Mouse (Mus musculus) stomach, postnatal 0 days (tissue): ENCODE data around the gene Shmt1. TPM values are rescaled to one million over a fixed set of nuclear protein-coding genes. Genes with fewer than 3 reads are reported as not detected.

Source experiments
- ATAC-seq: fragments of 200-750 bp; cut with Nextera tagmentation; 2 replicates; pipeline ENCODE4 v1.8.0; 2017; ENCODE audit not compliant: low FRiP score, low TSS enrichment
- DNase-seq: peaks from one replicate; pipeline ENCODE4 v3.0.0-alpha.2; 2016; ENCODE audit warnings: low spot score
- H3K27ac ChIP-seq: fragments of 300-500 bp; sonication (generic); replicated peaks from 2 replicates; pipeline ENCODE4 v1.5.1; 2014; ENCODE audit warnings: mild to moderate bottlenecking, control low read depth
- H3K27me3 ChIP-seq: fragments of 300-500 bp; sonication (generic); 2 replicates; pipeline ENCODE4 v1.6.1; 2014; ENCODE audit warnings: low read length; ENCODE audit not compliant: control insufficient read depth, insufficient read depth
- H3K36me3 ChIP-seq: fragments of 300-500 bp; sonication (generic); 2 replicates; pipeline ENCODE4 v1.6.1; 2014; ENCODE audit warnings: low read length, mixed read lengths; ENCODE audit not compliant: control insufficient read depth, insufficient read depth
- H3K4me1 ChIP-seq: fragments of 300-500 bp; sonication (generic); replicated peaks from 2 replicates; pipeline ENCODE4 v1.6.1; 2014; ENCODE audit warnings: antibody characterized with exemption; ENCODE audit not compliant: control insufficient read depth, insufficient read depth
- H3K4me2 ChIP-seq: fragments of 300-500 bp; sonication (generic); replicated peaks from 2 replicates; pipeline ENCODE4 v1.6.1; 2014; ENCODE audit warnings: low read depth, mild to moderate bottlenecking, control low read depth, moderate library complexity
- H3K4me3 ChIP-seq: fragments of 300-500 bp; sonication (generic); 2 replicates; pipeline ENCODE4 v1.5.1; 2014; ENCODE audit warnings: low read depth, low read length, control low read depth
- H3K9ac ChIP-seq: fragments of 300-500 bp; sonication (generic); 2 replicates; pipeline ENCODE4 v1.6.1; 2014; ENCODE audit warnings: mild to moderate bottlenecking, low read length, control low read depth, mixed read lengths
- H3K9me3 ChIP-seq: fragments of 300-500 bp; sonication (generic); 2 replicates; pipeline ENCODE4 v1.6.1; 2016; ENCODE audit warnings: low read length; ENCODE audit not compliant: control insufficient read depth
- CTCF ChIP-seq: IDR thresholded peaks from 2 replicates; pipeline ENCODE4 v1.5.1; 2016; ENCODE audit warnings: antibody characterized with exemption, low read depth, mild to moderate bottlenecking, moderate library complexity
- EP300 ChIP-seq: optimal IDR thresholded peaks from 2 replicates; pipeline ENCODE3; 2016; ENCODE audit warnings: antibody characterized with exemption
- WGBS: fragments of 180-500 bp; shearing (Covaris S2); extraction: QIAGEN DNeasy Blood & Tissue Kit; methylation state at CpG from one replicate; pipeline ENCODE4 v1.1.7; 2014; 5-methylcytosine and 5-hydroxymethylcytosine counted together
- polyA plus RNA-seq: library from polyadenylated mRNA; unstranded; fragments of >200 nt; fragmentation: Nextera tagmentation; extraction: Ambion mirVana; gene quantifications from 2 replicates; pipeline ENCODE4 v1.2.1, GENCODE M21; 2015

Gene Shmt1
- polyA plus RNA-seq, 1 experiment from 2014 or later = 29.1 TPM

GRCm38 (mm10) chr11:60808286-60809070, 3.0 kb downstream of the Shmt1 start:
- Histone ChIP-seq H3K4me1 (peaks cover 3% of the 10 kb centered on the region), H3K36me3 (no peaks in the 10 kb centered on the region), H3K4me3 (no peak overlapping the region), H3K4me2 (0 out of 2 replicates have a peak overlapping the region, but pooled peaks have one; percentile 12), H3K27me3 (no peaks in the 10 kb centered on the region), H3K27ac (0 out of 2 replicates have a peak overlapping the region, but pooled peaks have one; percentile 5), H3K9me3 (no peaks in the 10 kb centered on the region), H3K9ac (no peak overlapping the region)
- no peak for TF ChIP-seq EP300
- TF ChIP-seq CTCF = no peak
- WGBS = 35% methylated on average over 4 of the region's 4 CpGs
- DNase-seq (peak; percentile 48), ATAC-seq (no peak)

- H3K9ac ChIP-seq = no peak overlapping the region
- no peak overlapping the region for H3K4me3 ChIP-seq
- H3K9me3 ChIP-seq = no peaks in the 10 kb centered on the region
- H3K27me3 ChIP-seq = no peaks in the 10 kb centered on the region
- ATAC-seq = no peak
- no peak overlapping the region for H3K4me2 ChIP-seq
- no peaks in the 10 kb centered on the region for H3K36me3 ChIP-seq
- H3K27ac ChIP-seq = no peak overlapping the region
- no peak for TF ChIP-seq EP300
- TF ChIP-seq CTCF = no peak
- no peak for DNase-seq
- WGBS = 94% methylated on average over 1 of the region's 1 CpGs
- no peaks in the 10 kb centered on the region for H3K4me1 ChIP-seq
Measured at GRCm38 (mm10) chr11:60800892-60801291, 10.6 kb downstream of the Shmt1 start.

- H3K27ac ChIP-seq = no peak overlapping the region
- peak; percentile 22; the same call in 1 of the 2 replicates for TF ChIP-seq CTCF
- no peak for TF ChIP-seq EP300
- H3K36me3 ChIP-seq = no peaks in the 10 kb centered on the region
- H3K4me3 ChIP-seq = no peak overlapping the region
- H3K4me2 ChIP-seq = no peak overlapping the region
- H3K9ac ChIP-seq = no peak overlapping the region
- no peaks in the 10 kb centered on the region for H3K9me3 ChIP-seq
- ATAC-seq (no peak), DNase-seq (no peak)
- H3K27me3 ChIP-seq = no peaks in the 10 kb centered on the region
- WGBS = 78% methylated on average over 4 of the region's 4 CpGs
- no peaks in the 10 kb centered on the region for H3K4me1 ChIP-seq
Measured at GRCm38 (mm10) chr11:60799977-60800376, 11.5 kb downstream of the Shmt1 start.

- no peaks in the 10 kb centered on the region for H3K4me1 ChIP-seq
- no peak overlapping the region for H3K9ac ChIP-seq
- DNase-seq (no peak), ATAC-seq (no peak)
- H3K27ac ChIP-seq = no peak overlapping the region
- no peak overlapping the region for H3K4me3 ChIP-seq
- H3K36me3 ChIP-seq = no peaks in the 10 kb centered on the region
- no peaks in the 10 kb centered on the region for H3K9me3 ChIP-seq
- no peaks in the 10 kb centered on the region for H3K27me3 ChIP-seq
- TF ChIP-seq CTCF (no peak), EP300 (no peak)
- H3K4me2 ChIP-seq = no peak overlapping the region
- WGBS = 86% methylated on average over 11 of the region's 11 CpGs
Measured at GRCm38 (mm10) chr11:60796342-60796741, 15.2 kb downstream of the Shmt1 start.

GRCm38 (mm10) chr11:60790472-60790871, 21.0 kb downstream of the Shmt1 start:
- WGBS = 79% methylated on average over 2 of the region's 2 CpGs
- DNase-seq = no peak
- Histone ChIP-seq H3K9ac (no peak overlapping the region), H3K36me3 (peaks cover 12% of the 10 kb centered on the region; the same call in 1 of the 2 replicates), H3K4me2 (no peak overlapping the region), H3K27me3 (no peaks in the 10 kb centered on the region), H3K4me3 (no peak overlapping the region), H3K9me3 (no peaks in the 10 kb centered on the region), H3K4me1 (no peaks in the 10 kb centered on the region), H3K27ac (no peak overlapping the region)
- TF ChIP-seq CTCF (no peak), EP300 (no peak)
- no peak for ATAC-seq

GRCm38 (mm10) chr11:60787595-60787994, 23.9 kb downstream of the Shmt1 start:
- Histone ChIP-seq H3K4me2 (no peak overlapping the region), H3K9ac (no peak overlapping the region), H3K4me1 (no peaks in the 10 kb centered on the region), H3K4me3 (no peak overlapping the region), H3K27me3 (no peaks in the 10 kb centered on the region), H3K9me3 (no peaks in the 10 kb centered on the region), H3K36me3 (peaks cover 30% of the 10 kb centered on the region), H3K27ac (no peak overlapping the region)
- WGBS = 68% methylated on average over 1 of the region's 1 CpGs
- DNase-seq = no peak
- no peak for ATAC-seq
- TF ChIP-seq EP300 (no peak), CTCF (no peak)
